Mouse (Mus musculus) ES-Bruce4 (cell line): ENCODE results near the gene Glmp.

ENCODE experiments used
- CTCF ChIP-seq: IDR thresholded peaks from one replicate; pipeline ENCODE4 v1.8.1; 2011; ENCODE audit warnings: low read depth, low read length
- EP300 ChIP-seq: IDR thresholded peaks from 2 replicates; pipeline ENCODE4 v1.6.1; 2011; ENCODE audit warnings: low read depth, low read length; ENCODE audit not compliant: insufficient read depth
- POLR2A ChIP-seq: IDR thresholded peaks from one replicate; pipeline ENCODE4 v1.8.1; 2011; ENCODE audit warnings: low read length; ENCODE audit not compliant: insufficient read depth

GRCm38 (mm10) chr3:88335436-88336053 is 10.7 kb downstream of the Glmp start:
- TF ChIP-seq CTCF = no peak
- no peak for TF ChIP-seq POLR2A
- TF ChIP-seq EP300 = no peak
